Mouse (Mus musculus): ENCODE data around the gene Itga6. TPM values are rescaled to one million over a fixed set of nuclear protein-coding genes. Genes with fewer than 3 reads are reported as not detected.
A peak's percentile ranks its signal among the peaks of the same experiment; 100 is the strongest.
"Not testable (repeated sequence)": the region's sequence is repeated elsewhere in the genome, so short reads cannot be mapped to it uniquely, and the experiment has no call there.

Gene Itga6
- total RNA-seq, 2 experiments from 2014 or later, result 45.8 to 48.3 TPM

DNA sequence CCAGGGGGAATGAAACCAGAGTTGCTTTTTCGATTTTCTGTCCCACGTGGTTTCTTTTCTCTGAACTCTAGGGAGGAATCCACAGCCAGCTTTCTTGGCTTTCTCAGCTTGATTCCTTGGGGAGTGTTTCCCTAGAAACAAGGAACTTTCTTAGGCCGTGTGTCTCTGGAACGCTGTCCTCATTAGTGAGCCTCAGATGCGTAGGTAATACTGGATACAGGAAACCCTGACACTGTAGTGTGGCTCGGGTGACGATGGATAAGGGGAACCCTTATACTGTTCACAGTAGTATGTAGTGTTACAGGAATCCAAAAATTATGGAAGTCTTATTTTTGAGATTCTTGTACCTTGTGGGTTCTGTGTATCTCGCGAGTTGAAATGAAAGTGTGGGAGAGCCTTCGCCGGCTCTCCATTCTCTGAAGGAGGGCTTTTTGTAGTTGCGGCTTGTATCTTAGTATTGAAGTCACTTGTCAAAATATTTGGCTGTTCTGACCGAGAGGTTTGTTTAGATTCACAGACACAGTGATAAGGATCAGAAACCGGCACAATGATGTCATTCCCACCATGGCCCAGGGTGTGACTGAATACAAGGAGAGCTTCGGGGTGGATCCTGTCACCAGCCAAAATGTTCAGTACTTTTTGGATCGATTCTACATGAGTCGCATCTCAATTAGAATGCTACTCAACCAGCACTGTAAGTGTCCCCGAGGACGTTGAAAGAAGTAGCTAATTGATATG is 137.7 kb downstream of the Itga6 start:
- DNase-seq (ENCODE audit: low spot score in 2 of 2), result no peak

DNA sequence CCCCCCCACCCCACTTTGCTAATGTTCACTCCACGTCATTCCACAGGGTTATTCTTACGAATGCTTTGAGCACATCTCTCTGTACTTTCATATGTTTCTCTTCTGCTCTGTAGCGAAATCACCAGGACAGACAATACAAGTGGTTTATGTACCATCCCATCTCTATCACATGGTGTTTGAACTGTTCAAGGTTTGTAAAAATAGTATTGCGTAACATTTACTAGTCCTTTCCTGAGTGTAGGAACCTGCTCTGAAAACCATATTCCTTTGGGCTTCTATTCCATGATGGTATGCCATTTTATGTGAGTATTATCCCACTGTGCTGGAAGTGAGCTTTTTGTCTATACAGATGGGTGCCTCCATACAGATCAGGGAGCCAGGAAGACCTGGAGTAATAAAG is 141.9 kb downstream of the Itga6 start:
- DNase-seq (ENCODE audit: low spot score in 2 of 2), result no peak

- DNase-seq (ENCODE audit: low spot score in 2 of 2), result no peak
Measured at GRCm38 (mm10) chr2:71888437-71888836, 143.0 kb downstream of the Itga6 start.

- no peak for DNase-seq (ENCODE audit: low spot score in 2 of 2)
Measured at GRCm38 (mm10) chr2:71891536-71891935, 146.1 kb downstream of the Itga6 start.

- no peak for DNase-seq (ENCODE audit: low spot score in 2 of 2)
Measured at GRCm38 (mm10) chr2:71892741-71893349, 147.4 kb downstream of the Itga6 start.

GRCm38 (mm10) chr2:71895596-71896286 is 150.3 kb downstream of the Itga6 start:
- DNase-seq (ENCODE audit: low spot score in 2 of 2), result no peak

GRCm38 (mm10) chr2:71897420-71897819 is 152.0 kb downstream of the Itga6 start:
- DNase-seq (ENCODE audit: low spot score in 2 of 2), result no peak

- DNase-seq (ENCODE audit: low spot score in 2 of 2), result peak; percentile 47 to 61
Measured at GRCm38 (mm10) chr2:71898335-71898856, 153.0 kb downstream of the Itga6 start.

DNA sequence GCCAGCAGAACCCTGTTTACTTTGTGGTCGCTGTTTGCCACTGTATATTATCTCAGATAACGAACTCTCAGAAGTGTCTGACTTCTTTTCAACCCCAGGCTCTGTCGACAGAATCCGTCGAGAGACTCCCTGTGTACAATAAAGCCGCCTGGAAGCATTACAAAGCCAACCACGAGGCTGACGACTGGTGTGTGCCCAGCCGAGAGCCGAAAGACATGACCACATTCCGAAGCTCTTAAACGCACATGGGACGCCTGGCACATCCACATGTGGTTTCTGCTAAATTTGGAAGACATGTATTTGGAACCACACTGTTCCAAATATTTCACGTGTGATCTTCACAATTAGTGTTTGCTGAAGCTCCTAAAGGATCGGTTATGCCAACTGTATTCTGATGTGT is 154.5 kb downstream of the Itga6 start:
- no peak for DNase-seq (ENCODE audit: low spot score in 2 of 2)

DNA sequence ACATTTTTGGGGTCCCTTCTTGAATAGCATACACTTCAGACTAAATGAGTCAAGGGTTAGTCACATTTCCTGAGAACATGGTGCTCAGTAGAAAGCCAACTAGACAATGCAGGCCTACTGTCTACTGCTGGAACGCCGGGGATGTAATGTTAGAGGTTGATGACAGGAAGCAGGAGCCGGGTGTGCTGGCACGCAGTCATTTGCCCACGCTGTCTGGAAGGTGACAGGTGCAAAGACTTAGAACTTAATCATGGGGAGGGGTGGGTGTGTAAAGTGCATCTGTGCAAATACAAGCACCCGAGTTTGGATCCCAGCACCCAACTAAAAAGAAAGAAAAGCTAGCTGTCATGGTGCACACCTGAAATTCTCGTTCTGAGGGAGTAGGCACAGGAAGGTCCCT is 159.7 kb downstream of the Itga6 start:
- no peak for DNase-seq (ENCODE audit: low spot score in 2 of 2)

- not testable (repeated sequence) for DNase-seq (ENCODE audit: low spot score in 2 of 2)
Measured at GRCm38 (mm10) chr2:71906356-71906755, 160.9 kb downstream of the Itga6 start.

Other genes with a start within 250 kb of the Itga6 start
- gene Dlx1, start 217.5 kb upstream of the Itga6 start, total RNA-seq (2021), result 10 to 100 TPM; 25.5 to 29.3 TPM
- 1 to 10 TPM; 7.7 to 8.6 TPM for gene Dlx2, start 198.9 kb upstream of the Itga6 start, total RNA-seq (2021)
- gene Pdk1, start 127.6 kb downstream of the Itga6 start, total RNA-seq (2021), result 10 to 100 TPM; 34.2 to 37.4 TPM
- 100 to 1,000 TPM; 152 to 156 TPM for gene Rapgef4, start 235.6 kb downstream of the Itga6 start, total RNA-seq (2021)

Data from layer of hippocampus, postnatal 10 days (tissue).